Mouse (Mus musculus): ENCODE measurements around the gene Lim2. TPM values are rescaled to one million over a fixed set of nuclear protein-coding genes. Genes with fewer than 3 reads are reported as not detected.

The Lim2 gene
- polyA plus RNA-seq, 1 experiment from 2014 or later = not detected

DNA sequence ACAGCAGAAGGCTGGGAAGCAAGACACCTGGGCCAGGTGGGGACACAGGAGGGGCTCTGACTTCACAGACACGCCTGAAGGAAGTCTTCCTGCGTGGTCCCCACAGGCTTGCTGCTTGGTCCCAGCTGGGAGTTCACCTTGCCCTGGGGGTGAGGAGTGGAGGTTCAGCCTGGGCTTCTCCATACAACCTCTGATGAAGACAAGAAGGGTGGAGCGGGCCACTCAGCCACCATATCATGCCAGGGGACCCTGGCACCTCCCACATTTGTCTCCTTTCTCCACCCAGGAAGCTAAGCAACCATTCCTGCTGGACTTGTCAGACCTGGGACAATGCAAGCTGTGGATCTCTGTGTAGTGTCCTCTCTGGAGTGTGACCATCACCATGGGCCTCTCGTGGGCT, 35.4 kb downstream of the Lim2 start, which contains the start of gene Vsig10l:
Vsig10l (plus strand) TSS at position 301 of the 400 bp plus-strand sequence.
- Histone ChIP-seq H3K36me3 (ENCODE audit: control insufficient read depth, insufficient read depth, low read length) (peaks cover 3% of the 10 kb centered on the region), H3K9me3 (ENCODE audit: control insufficient read depth, low read length) (no peaks in the 10 kb centered on the region), H3K4me1 (ENCODE audit: control insufficient read depth in 2 of 2, insufficient read depth in 2 of 2, low read length in 2 of 2) (peaks cover 7 to 11% of the 10 kb centered on the region in 2 experiments; a peak in 1 of 4 replicates), H3K27ac (replicated peaks in 1 of 2; ENCODE audit: control insufficient read depth in 1 of 2, insufficient read depth in 1 of 2, low read depth in 2 of 2, low read length in 2 of 2) (no peak within 1 kb of the TSS), H3K4me2 (ENCODE audit: low read length) (no peak within 1 kb of the TSS), H3K4me3 (ENCODE audit: control insufficient read depth in 1 of 2, insufficient read depth in 1 of 2, low read depth in 1 of 2, low read length in 2 of 2) (no peak within 1 kb of the TSS), H3K27me3 (ENCODE audit: control insufficient read depth, insufficient read depth, low read length) (no peaks in the 10 kb centered on the region; the same call in 1 of the 2 replicates), H3K9ac (ENCODE audit: low read length) (no peak within 1 kb of the TSS)
- no peak for ATAC-seq (ENCODE audit: insufficient number of reproducible peaks, insufficient read depth, low FRiP score, low read depth)
- 60% methylated on average over 4 of the region's 4 CpGs for WGBS

DNA sequence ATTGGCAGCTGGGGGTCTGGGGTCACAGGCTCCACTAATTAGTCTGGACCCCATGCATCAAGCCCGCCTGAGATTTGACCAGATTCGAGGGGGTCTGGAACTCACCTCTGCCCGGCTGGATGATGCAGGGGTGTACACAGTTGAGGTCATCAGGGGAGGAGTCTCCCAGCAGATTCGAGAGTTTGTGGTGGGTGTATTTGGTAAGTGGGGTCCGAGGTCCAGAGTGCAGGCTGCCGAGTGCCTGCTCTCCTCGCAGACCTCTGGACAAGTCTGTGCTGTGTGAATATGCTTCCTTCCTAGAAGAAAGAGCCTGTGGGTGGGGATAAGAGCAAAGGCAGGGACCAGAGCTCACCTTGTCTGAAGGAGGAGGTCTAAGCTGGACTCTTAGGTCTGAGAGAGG, 36.5 kb downstream of the Lim2 start:
- H3K4me3 ChIP-seq (ENCODE audit: control insufficient read depth in 1 of 2, insufficient read depth in 1 of 2, low read depth in 1 of 2, low read length in 2 of 2) = no peak overlapping the region
- H3K9me3 ChIP-seq (ENCODE audit: control insufficient read depth, low read length) = no peaks in the 10 kb centered on the region
- no peak overlapping the region for H3K4me2 ChIP-seq (ENCODE audit: low read length)
- no peaks in the 10 kb centered on the region; the same call in 1 of the 2 replicates for H3K27me3 ChIP-seq (ENCODE audit: control insufficient read depth, insufficient read depth, low read length)
- no peak overlapping the region for H3K27ac ChIP-seq (replicated peaks in 1 of 2; ENCODE audit: control insufficient read depth in 1 of 2, insufficient read depth in 1 of 2, low read depth in 2 of 2, low read length in 2 of 2)
- ATAC-seq (ENCODE audit: insufficient number of reproducible peaks, insufficient read depth, low FRiP score, low read depth) = no peak
- no peak overlapping the region for H3K9ac ChIP-seq (ENCODE audit: low read length)
- H3K4me1 ChIP-seq (ENCODE audit: control insufficient read depth in 2 of 2, insufficient read depth in 2 of 2, low read length in 2 of 2) = peaks cover 7 to 11% of the 10 kb centered on the region in 2 experiments; a peak in 1 of 4 replicates
- 80% methylated on average over 7 of the region's 7 CpGs for WGBS
- H3K36me3 ChIP-seq (ENCODE audit: control insufficient read depth, insufficient read depth, low read length) = no peaks in the 10 kb centered on the region

DNA sequence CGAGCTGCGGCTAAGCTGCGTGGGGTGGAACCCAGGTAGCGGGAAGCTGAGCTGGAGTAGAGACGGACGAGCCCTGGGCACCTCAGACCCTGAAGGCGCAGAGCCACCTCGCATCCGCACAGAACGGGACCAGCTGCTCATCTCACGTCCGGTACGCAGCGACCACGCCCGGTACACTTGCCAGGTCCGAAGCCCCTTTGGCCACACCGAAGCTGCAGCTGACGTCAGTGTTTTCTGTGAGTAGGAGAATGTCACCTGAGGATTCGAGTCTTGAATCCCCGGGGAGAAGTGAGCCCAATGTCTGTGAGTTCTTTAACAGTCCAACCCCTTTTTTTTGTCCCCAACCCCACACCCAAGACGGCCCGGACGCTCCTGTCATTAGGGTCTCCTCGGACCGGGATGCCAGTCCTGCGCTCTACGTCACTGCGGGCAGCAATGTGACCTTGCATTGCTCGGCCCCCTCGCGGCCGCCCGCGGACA, 37.4 kb downstream of the Lim2 start:
- no peaks in the 10 kb centered on the region for H3K9me3 ChIP-seq (ENCODE audit: control insufficient read depth, low read length)
- H3K36me3 ChIP-seq (ENCODE audit: control insufficient read depth, insufficient read depth, low read length) = no peaks in the 10 kb centered on the region
- no peaks in the 10 kb centered on the region; the same call in 1 of the 2 replicates for H3K27me3 ChIP-seq (ENCODE audit: control insufficient read depth, insufficient read depth, low read length)
- ATAC-seq (ENCODE audit: insufficient number of reproducible peaks, insufficient read depth, low FRiP score, low read depth) = peak; percentile 78
- H3K27ac ChIP-seq (replicated peaks in 1 of 2; ENCODE audit: control insufficient read depth in 1 of 2, insufficient read depth in 1 of 2, low read depth in 2 of 2, low read length in 2 of 2) = no peak overlapping the region
- H3K4me1 ChIP-seq (ENCODE audit: control insufficient read depth in 2 of 2, insufficient read depth in 2 of 2, low read length in 2 of 2) = peaks cover 7 to 11% of the 10 kb centered on the region in 2 experiments; a peak in 1 of 4 replicates
- H3K4me2 ChIP-seq (ENCODE audit: low read length) = peak overlapping the region; percentile 96
- WGBS = 7% methylated on average over 35 of the region's 35 CpGs
- H3K4me3 ChIP-seq (ENCODE audit: control insufficient read depth in 1 of 2, insufficient read depth in 1 of 2, low read depth in 1 of 2, low read length in 2 of 2) = peak overlapping the region; percentile 44 to 50
- H3K9ac ChIP-seq (ENCODE audit: low read length) = peak overlapping the region; percentile 67

DNA sequence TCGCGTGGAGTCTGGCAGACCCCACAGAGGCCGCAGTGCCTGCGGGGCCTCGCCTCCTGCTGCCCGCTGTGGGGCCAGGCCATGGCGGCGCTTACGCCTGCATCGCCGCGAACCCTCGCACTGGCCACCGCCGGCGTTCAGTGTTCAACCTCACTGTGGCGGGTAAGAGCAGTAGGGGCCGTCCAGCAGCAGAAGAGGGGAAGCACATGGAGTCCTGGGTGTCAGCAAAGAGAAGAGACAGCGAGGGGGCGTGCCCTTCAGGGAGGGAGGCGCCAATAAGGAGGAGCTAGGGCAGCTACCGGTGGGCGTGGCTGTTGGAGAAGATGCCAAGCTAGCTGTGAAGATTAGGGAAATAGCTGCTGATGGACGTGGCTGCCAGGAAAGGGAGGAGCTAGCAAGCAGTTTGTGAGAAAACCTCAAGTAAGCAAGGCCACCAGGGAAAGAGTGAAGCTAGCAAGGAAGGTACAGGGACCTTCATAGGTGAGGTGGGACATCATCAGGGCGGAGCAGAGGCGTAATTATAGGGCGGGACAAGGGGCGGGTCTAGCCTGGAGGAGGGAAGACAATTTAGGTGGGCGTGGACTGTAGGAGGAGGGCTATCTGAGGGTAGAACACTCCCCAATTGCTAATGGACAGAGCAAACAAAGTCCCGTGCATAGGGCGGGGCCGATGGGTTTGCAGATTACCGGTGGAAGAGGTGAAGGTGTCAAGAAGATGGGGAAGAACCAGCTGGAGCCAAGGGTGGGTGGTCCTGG, 38.1 kb downstream of the Lim2 start:
- Histone ChIP-seq H3K4me3 (ENCODE audit: control insufficient read depth in 1 of 2, insufficient read depth in 1 of 2, low read depth in 1 of 2, low read length in 2 of 2) (peak overlapping the region; percentile 44 to 50), H3K4me1 (ENCODE audit: control insufficient read depth in 2 of 2, insufficient read depth in 2 of 2, low read length in 2 of 2) (peaks cover 7 to 11% of the 10 kb centered on the region in 2 experiments; a peak in 1 of 4 replicates), H3K9me3 (ENCODE audit: control insufficient read depth, low read length) (no peaks in the 10 kb centered on the region), H3K27ac (replicated peaks in 1 of 2; ENCODE audit: control insufficient read depth in 1 of 2, insufficient read depth in 1 of 2, low read depth in 2 of 2, low read length in 2 of 2) (0 out of 4 replicates have a peak overlapping the region, but pooled peaks of 1 of the 2 experiments have one; percentile 1), H3K4me2 (ENCODE audit: low read length) (peak overlapping the region; percentile 96), H3K9ac (ENCODE audit: low read length) (peak overlapping the region; percentile 67), H3K27me3 (ENCODE audit: control insufficient read depth, insufficient read depth, low read length) (no peaks in the 10 kb centered on the region; the same call in 1 of the 2 replicates), H3K36me3 (ENCODE audit: control insufficient read depth, insufficient read depth, low read length) (no peaks in the 10 kb centered on the region)
- WGBS = under 1% methylated on average over 33 of the region's 33 CpGs
- peak; percentile 76 for ATAC-seq (ENCODE audit: insufficient number of reproducible peaks, insufficient read depth, low FRiP score, low read depth)

DNA sequence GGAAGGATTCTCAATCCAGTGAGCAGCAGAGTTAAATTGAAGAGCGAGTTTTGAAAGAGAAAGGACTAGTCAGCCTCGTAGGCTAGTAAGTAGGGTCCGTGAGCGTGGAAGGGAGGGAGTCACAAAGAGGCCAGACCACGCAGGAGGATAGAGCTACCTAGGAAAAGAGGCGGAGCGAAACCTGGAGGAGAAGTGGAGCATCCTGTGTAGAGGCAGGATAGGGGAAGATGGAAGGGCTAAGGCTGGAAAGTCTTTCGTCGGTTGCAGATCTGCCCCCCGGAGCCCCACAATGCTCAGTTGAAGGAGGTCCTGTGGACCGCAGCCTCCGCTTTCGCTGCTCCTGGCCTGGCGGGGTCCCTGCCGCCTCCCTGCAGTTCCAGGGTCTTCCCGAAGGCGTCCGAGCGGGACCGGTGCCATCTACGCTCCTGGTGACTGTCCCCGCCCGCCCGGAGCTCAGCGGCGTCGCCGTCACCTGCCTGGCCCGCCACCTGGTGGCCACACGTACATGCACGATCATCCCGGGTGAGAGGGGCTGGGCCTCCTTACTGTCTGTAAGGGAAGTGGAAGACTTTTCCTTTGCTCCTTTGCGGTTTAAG, 38.7 kb downstream of the Lim2 start:
- Histone ChIP-seq H3K36me3 (ENCODE audit: control insufficient read depth, insufficient read depth, low read length) (no peaks in the 10 kb centered on the region), H3K9ac (ENCODE audit: low read length) (peak overlapping the region; percentile 67), H3K27ac (replicated peaks in 1 of 2; ENCODE audit: control insufficient read depth in 1 of 2, insufficient read depth in 1 of 2, low read depth in 2 of 2, low read length in 2 of 2) (0 out of 4 replicates have a peak overlapping the region, but pooled peaks of 1 of the 2 experiments have one; percentile 1), H3K4me1 (ENCODE audit: control insufficient read depth in 2 of 2, insufficient read depth in 2 of 2, low read length in 2 of 2) (peaks cover 7 to 11% of the 10 kb centered on the region in 2 experiments; a peak in 1 of 4 replicates), H3K27me3 (ENCODE audit: control insufficient read depth, insufficient read depth, low read length) (no peaks in the 10 kb centered on the region; the same call in 1 of the 2 replicates), H3K4me3 (ENCODE audit: control insufficient read depth in 1 of 2, insufficient read depth in 1 of 2, low read depth in 1 of 2, low read length in 2 of 2) (peak overlapping the region; percentile 44 to 50), H3K4me2 (ENCODE audit: low read length) (peak overlapping the region; percentile 96), H3K9me3 (ENCODE audit: control insufficient read depth, low read length) (no peaks in the 10 kb centered on the region)
- peak; percentile 62 for ATAC-seq (ENCODE audit: insufficient number of reproducible peaks, insufficient read depth, low FRiP score, low read depth)
- WGBS = under 1% methylated on average over 33 of the region's 33 CpGs

DNA sequence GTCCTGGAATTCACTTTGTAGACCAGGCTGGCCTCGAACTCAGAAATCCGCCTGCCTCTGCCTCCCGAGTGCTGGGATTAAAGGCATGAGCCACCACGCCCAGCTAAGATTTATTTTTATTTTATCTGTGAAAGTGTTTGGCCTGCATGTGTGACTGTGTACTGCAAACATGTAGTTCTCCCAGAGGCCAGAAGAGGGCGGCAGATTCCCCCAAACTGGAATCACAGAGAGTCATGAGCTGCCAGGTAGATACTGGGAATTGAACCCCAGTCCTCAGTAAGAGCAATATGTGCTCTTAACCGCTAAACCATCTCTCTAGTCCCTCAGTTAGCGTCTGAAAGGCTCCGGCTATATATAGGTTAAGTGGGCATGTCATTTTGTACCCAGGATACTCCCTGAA, 42.9 kb downstream of the Lim2 start:
- H3K27ac ChIP-seq (replicated peaks in 1 of 2; ENCODE audit: control insufficient read depth in 1 of 2, insufficient read depth in 1 of 2, low read depth in 2 of 2, low read length in 2 of 2) = no peak overlapping the region
- no peak for ATAC-seq (ENCODE audit: insufficient number of reproducible peaks, insufficient read depth, low FRiP score, low read depth)
- H3K4me2 ChIP-seq (ENCODE audit: low read length) = no peak overlapping the region
- no peaks in the 10 kb centered on the region for H3K9me3 ChIP-seq (ENCODE audit: control insufficient read depth, low read length)
- peaks cover 10% of the 10 kb centered on the region for H3K27me3 ChIP-seq (ENCODE audit: control insufficient read depth, insufficient read depth, low read length)
- 41% methylated on average over 8 of the region's 8 CpGs for WGBS
- peaks cover 5 to 8% of the 10 kb centered on the region in 2 experiments; a peak in 1 of 4 replicates for H3K4me1 ChIP-seq (ENCODE audit: control insufficient read depth in 2 of 2, insufficient read depth in 2 of 2, low read length in 2 of 2)
- H3K4me3 ChIP-seq (ENCODE audit: control insufficient read depth in 1 of 2, insufficient read depth in 1 of 2, low read depth in 1 of 2, low read length in 2 of 2) = no peak overlapping the region
- no peak overlapping the region for H3K9ac ChIP-seq (ENCODE audit: low read length)
- H3K36me3 ChIP-seq (ENCODE audit: control insufficient read depth, insufficient read depth, low read length) = no peaks in the 10 kb centered on the region

DNA sequence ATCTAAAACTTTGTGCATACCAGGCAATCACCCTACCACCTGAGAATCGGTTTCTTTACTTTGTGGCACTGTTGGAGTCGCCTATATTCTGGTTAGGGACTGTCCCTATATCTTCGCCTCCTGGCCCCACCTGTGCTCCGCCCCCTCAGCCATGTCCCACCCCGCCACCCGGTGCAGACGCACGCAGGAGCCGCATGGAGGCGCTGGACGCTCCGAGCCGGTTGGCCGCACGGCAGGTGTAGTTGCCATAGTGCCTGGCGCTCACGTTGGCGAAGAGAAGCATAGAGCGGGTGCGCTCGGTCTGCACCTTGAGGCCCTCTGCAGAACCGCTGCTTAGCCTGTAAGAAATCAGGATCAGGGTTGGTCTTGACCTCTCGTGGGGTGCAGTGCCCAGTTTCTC, 48.2 kb downstream of the Lim2 start:
- H3K27me3 ChIP-seq (ENCODE audit: control insufficient read depth, insufficient read depth, low read length) = peaks cover 47% of the 10 kb centered on the region
- no peak overlapping the region for H3K27ac ChIP-seq (replicated peaks in 1 of 2; ENCODE audit: control insufficient read depth in 1 of 2, insufficient read depth in 1 of 2, low read depth in 2 of 2, low read length in 2 of 2)
- H3K4me1 ChIP-seq (ENCODE audit: control insufficient read depth in 2 of 2, insufficient read depth in 2 of 2, low read length in 2 of 2) = no peaks in the 10 kb centered on the region
- no peak overlapping the region for H3K4me2 ChIP-seq (ENCODE audit: low read length)
- H3K36me3 ChIP-seq (ENCODE audit: control insufficient read depth, insufficient read depth, low read length) = no peaks in the 10 kb centered on the region
- 7% methylated on average over 23 of the region's 23 CpGs for WGBS
- H3K9me3 ChIP-seq (ENCODE audit: control insufficient read depth, low read length) = no peaks in the 10 kb centered on the region
- no peak overlapping the region for H3K4me3 ChIP-seq (ENCODE audit: control insufficient read depth in 1 of 2, insufficient read depth in 1 of 2, low read depth in 1 of 2, low read length in 2 of 2)
- H3K9ac ChIP-seq (ENCODE audit: low read length) = no peak overlapping the region
- ATAC-seq (ENCODE audit: insufficient number of reproducible peaks, insufficient read depth, low FRiP score, low read depth) = no peak

All from heart, embryonic 14.5 days (tissue).